Mouse (Mus musculus) urinary bladder, postnatal 10 days (tissue): ENCODE results near the gene Ago3.

Experiments
- DNase-seq: peaks from one replicate; pipeline ENCODE4 v3.0.0; 2022; ENCODE audit warnings: low spot score

Ago3 gene

DNA sequence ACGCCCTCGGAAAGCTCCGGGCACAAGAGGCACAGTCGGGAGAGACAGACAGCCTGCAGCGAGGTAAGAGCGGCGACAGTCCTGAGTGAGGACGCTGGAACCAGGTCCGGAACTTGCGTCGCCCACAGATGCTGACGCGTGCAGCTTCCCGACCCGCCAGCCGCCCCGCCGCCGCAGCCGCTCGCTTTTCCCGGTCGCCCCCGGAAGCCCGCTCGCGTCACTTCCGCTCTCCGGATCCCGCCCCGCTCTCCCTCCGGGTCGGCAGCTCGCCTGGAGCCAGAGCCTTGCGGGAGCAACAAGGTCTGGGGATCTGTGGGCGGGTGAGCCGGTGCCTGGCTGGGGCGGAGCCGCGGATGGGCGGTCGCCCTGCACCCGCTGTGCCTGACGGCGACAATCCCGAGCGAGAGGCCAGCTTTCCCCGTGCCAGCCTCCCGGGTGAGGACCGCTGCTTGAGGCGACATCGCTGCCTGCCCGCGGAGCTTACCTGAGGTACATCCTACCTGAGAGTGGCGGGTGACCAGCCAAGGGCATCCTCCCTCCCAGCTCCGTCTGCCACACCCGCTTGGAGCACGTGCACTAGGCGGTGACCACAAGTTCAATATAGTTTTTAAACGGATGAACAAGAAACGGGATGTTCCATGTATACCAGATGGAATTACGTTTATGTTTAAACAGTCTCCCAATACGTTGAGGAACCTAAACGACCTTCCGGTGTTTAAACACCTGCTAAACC lies at the start of gene Ago3:
Ago3 (minus strand) TSS at position 210 of the 733 bp plus-strand sequence.
- DNase-seq = peak; percentile 69

DNA sequence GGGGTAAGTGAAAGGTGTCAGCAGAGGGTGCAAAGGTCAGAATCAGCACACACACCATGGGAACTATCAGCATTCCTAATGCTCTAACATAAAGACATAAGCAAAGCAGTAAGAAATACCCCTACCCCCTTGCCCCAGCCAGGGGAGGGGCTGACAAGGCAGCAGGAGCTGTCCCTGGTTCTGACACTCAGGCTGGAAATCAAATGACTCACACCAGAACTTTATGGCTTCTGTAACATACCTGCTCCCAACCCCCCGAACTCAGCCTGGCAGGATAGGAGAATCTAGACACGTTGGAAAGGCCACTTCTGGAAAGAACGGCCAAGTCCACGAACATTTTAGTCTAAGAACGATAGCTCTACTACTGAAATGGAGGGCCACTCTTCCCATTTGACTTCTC lies 43.7 kb upstream of the Ago3 start:
- no peak for DNase-seq

DNA sequence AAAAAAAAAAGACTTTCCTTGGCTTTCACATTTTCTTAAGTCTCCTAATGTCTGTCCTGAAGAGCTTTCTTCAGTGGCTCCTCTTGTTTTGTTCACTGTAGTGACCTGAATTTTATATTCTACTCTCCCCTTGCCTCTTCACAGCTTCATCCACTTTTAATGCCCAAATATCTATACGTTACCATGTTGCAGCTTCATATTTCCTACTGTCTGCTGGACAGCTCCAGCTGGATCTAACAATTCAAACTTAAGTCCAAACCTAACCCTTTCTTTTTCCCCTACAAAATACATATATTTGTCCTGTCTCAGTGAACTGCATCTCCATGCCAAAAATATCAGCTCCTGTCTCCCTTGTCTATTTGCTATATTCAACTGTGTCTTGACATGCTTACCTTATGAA lies 40.0 kb upstream of the Ago3 start:
- no peak for DNase-seq

DNA sequence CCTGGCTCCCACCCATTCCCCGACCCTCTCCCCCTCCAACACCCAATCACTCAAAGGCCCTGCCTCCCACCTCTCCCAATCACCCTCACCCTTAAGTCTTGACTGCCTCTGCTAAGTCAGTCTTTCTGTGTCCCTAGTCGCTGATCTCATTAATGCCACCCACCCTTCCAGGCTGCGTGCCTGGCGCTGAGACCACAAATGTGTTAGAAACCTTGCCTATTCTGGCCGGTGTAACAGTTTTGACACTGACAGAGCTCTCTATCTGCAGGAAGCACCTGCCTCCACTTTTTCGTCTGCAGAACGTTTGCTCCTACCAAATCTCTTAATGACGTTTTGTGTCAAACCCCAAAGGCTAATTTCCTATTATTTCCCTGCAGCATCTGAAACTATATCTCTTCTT lies 39.6 kb upstream of the Ago3 start:
- DNase-seq = no peak

DNA sequence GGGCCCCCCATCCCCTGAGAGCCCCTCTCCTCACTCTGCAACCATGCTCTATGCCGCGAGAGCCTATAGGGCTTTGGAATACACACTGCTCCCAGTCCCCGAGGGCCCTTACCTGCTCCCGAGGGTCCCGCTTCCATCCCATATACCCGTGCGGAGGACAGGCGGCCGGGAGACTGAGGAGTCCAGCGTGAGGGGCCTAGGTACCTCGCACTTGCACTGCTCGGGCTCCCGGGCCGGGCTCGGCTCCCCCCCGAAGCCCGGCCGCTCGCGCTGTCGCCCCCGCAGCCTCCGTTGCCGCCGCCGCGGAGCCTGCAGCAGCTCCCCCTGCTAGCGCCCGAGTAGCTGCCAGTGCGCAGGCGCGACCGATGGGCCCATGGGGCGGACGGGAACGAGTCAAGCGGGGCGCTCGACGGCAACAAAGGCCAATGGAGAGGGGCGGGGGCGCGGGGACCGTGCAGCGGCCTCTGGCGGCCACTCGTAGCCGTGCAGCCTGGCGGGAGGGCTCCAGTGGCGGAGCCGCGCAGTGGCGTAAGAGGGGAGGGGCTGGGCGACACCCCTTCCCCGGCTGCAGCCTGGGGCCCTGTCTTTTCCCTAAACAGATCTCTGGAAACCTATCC lies 39.0 kb upstream of the Ago3 start, which contains the start of gene Ago1:
Ago1 (minus strand) TSS at position 299 of the 617 bp plus-strand sequence.
- DNase-seq = peak; percentile 87

DNA sequence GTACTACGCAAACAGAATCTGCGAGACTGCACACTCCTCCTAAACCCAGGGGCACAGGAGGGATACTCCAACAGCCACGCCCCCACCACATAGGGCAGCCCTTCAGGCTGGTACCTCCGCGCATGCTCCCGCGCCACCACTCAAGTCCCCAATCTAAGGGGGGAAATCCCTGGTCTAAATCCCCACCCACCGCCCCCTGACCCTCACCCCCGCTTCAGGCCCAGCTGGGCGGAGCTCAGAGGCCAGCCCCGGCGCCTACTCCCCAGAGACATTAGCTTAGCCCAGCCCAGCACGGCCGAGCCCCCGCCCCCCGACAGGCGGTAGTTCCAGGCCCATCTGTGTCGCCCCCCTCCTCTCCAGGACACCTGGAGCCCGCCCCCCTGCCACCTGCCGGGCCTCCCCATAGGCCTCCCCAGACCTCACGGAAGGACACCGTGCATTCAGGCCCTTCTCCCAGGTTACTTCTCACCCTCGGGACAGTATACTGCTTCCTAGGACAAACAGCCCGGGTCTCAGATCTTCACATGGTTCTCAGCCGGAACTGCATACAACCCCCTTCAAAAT lies 38.4 kb upstream of the Ago3 start:
- DNase-seq = no peak

DNA sequence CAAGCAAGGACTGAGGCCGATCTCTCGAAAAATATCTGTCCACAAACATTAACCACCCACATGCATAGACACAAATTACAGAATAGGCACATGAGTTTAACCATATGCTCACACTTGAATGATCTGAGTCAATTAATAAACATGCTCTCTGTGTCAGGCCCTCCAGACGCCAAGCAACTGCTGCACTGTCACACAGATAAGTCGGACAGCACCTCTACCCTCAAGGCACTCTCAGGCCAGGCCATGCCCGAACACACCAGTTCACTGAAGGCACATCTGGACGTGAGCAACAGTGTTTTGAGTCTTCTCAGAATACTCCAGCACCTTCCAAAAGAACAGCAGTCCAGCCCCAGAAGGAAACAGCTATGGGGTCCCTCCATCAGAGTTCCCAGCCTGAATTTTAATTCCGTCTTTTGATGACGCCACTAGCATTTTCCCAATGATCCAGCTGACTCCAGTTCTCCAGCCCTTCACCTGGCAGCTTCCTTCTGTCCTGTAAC lies 36.9 kb upstream of the Ago3 start:
- DNase-seq = no peak

DNA sequence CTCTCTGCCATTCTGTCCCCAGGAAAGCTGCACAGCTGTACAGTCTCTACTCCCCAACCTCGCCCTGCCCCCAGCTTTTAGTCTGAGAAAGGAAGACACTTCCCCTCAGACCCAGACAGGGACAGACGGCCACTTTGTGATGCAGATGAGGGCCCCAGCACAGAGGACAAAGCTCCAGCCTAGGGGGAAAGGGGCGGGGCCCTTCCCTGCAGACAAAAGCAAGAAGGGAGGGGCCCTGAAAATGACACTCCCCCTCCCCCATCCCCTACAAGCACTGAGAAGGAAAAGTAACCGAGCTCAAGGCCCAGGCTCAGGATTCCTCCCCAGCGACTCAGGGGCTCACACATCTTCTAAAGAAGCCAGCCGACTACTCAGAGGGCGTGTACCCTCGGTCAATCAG lies 36.5 kb upstream of the Ago3 start:
- no peak for DNase-seq

DNA sequence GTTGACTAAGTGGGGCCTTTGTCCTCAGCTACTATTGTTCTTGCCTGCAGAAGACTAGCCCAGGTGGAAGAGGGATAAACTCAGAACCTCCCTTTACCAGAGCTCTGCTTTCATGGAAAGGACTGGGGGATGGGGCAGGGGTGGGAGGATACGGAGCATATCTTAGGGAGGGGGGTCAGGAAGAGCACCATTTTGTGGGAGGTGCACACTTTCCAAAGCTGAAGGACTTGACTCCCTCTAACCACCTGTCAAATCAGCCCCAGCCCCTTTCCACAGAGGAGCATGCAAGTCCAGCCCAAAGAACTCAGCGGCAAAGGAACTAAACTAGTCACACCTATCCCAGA lies 35.5 kb upstream of the Ago3 start:
- DNase-seq = no peak

DNA sequence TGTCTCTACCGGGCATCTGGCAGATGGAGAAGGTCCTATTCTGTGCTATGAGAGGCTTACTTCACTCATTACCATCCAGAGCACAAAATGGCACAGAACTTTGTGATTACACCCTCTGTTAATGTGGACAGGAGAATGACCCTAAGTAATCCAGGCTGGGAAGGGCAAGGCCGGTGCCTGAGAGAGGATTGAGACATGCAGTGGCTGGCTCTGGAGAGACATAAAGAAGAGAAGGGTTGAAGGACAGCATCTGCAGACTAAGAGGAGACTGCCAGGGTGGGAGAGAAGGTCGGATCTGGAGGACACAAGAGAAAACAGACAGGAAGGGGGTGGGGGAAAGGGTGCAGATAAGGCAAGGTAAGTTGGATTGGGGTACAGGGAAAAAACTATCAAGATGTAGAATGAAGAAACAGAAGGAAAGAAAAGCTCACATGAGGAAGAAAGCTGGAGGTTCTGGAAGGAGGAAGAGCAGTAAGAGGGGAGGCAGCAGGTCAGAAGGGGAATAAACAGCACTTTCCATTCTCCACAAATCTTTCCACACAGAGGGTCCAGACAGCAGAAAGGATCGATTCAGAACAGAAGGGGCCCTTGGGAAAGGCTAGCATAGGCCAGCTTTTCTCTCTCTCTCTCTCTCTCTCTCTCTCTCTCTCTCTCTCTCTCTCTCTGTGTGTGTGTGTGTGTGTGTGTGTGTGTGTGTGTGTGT lies 35.0 kb upstream of the Ago3 start:
- DNase-seq = no peak

DNA sequence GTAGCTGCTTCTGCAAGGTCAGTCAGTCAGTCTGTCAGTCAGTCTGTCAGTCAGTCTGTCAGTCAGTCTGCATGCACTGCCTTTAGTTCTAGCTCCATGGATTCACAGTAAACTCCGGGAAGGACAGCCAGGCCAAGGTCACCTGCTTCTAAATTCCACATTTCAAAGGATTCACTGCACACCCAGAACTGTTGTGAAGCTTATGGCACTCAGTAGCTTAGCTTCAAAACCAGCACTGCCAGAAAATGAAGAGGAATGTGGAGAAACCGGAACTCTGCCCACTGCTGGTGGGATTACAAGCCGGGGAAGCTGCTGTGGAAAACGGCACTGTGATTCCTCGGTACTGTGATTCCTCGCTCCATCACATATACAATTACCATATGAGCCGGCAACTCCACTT lies 26.1 kb upstream of the Ago3 start:
- no peak for DNase-seq

DNA sequence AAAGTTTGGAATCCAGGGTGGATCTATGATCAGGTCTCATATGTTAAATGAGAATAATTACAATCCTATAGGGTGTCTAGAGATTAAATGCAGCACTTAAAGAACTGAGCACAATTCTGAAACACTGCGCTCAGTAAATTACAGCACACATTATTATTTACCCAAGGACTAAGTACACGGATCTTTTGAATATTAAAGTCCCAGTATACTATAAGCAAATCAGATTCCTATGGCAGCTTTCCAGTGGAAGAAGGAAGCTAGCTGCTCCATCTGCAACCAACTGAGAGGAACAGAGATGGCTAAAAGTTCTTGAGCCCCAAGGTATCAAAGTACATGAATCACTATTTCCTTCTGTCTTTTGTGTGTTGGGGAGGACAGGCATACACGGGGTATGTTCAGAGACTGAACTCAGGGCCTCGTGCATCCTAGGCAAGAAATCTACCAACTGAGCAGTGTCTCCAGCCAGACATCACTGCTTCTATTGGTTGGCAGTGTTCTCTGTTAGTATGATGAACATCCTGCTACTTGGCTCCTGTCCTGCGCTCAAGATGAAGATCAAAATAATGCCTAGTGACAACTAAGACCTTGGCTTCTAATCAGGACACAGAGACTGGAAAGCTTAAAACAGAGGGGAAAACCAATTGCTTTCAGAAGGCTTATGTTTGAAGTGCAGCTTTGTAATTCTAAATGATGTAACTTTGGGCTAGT lies 25.3 kb upstream of the Ago3 start:
- no peak for DNase-seq

DNA sequence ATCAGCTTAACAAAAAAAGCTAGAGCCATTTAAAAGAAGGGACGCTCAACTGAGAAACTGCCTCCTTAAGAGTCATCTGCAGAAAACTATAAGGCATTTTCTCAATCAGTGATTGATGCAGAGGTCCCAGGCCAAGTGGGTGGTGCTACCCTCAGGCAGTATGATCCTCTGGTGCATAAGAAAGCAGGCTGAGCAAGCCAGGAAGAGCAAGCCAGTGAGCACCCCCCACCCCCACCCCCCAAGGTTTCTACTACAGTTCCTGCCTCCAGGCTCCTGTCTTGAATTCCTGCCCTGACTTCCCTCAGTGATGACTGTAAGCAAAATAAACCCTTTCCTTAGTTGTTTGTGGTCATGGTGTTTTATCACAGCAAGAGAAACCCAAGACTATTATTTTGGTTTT lies 20.9 kb upstream of the Ago3 start:
- no peak for DNase-seq

DNA sequence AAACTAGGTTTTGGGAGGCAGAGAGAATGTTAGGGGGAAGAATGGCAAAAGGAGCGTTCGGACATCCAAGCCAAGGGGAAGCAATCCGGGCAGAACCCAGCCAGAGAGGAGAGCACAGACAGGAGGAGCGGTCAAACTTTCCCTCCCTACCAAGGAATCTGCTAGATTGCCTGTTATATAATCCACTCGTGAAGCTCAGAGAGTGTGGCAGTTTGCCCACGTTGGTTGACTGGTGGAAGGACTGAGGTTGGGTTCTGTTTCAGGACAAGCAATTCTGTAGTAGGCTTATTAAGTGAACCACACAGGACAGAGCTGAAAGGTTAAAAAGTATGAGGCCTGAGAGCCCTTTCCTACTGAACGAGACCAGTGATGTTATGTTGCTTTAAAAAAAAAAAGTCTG lies 17.8 kb upstream of the Ago3 start:
- no peak for DNase-seq

DNA sequence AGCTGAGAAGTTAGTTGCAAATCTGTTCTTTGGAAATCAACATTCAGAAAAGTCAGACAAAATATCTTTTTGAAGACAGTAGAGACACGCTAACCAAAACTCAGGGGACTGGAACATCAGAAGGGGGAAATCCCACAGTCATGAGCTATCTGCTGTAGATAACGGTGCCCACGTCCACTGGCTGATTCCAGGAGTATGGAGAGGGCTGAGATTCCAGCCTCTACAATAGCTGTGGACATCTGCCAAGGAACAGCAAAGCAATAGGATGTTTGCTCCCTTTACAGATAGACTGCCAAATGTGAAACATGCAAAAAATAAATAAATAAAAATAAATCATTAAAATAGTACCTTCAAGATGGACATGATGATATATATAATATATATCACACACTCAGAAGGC lies 15.2 kb upstream of the Ago3 start:
- no peak for DNase-seq

DNA sequence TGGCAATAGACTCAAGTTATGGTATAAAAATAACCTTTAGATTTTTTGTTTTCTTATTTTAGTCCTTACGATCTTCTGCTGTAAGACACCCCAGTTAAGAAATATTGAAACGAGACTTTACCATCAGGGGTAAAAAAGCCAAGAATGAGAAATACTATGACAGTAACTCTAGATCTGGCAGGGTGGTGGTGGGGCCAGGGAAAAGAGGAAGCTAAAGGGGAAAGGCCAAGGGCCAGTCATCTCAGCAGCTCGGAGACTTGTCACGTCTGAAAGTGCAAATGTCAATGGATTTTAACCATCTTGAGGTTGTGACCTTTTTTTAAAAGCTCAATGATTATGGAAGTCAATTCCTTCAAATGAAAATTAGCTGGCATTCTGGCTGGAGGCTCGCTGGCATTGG lies 8.9 kb upstream of the Ago3 start:
- no peak for DNase-seq

DNA sequence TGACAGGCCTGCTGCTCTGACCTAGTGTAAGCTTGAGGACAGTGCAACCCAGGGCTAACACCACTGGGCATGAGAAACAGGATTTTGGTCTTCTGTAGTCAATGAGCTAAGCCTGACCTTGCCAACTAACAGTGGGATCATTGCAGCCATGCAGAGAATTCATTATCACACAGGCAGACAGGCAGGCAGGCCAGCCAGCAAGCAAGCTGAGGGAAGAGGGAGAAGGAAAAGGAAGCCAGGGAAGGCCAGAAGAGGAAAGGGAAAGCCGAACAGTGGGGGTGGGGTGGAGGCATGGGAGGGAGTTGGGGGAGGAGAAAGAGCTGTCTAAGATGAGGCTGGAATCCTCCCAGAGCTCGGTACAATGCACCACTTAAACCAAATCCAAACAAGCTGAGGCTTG lies 6.9 kb upstream of the Ago3 start:
- DNase-seq = no peak

DNA sequence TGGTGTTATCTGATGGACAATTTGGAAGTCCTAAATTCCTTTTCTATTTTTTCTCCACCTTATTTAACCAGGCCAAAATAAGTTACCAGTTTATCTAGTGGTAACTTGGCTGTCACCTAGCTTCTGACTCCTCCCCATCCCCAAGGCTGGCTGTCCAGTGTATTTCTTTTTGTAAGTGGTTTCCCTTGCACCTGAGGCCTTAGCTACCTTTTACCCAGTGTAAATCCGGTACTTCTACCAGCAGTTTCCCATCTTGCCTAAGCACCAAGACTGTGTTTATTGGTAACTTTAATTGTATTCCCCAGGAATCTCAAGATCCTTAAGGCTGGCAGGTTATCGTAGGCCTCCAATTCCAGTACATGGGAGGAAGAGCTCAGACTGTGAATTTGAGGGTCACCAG lies 4.7 kb upstream of the Ago3 start:
- no peak for DNase-seq

DNA sequence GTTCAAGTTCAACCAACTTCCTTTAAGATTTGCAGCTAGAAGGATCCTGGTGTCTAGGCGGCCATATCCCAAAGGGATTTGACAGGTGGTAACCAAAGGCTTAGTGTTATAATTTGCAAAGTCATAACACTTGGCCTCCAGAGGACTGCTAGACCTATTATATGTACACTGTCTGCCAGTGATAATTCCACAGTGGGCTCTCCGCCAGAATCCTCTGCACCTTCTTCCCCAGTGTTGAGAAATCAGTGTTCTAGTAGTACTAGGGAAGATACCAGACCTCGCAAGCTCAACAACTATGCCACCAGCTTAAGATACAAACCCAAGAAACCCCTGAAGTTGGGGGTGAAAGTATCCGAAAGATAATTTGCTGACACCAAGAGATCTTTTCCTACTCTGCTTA lies 3.8 kb upstream of the Ago3 start:
- DNase-seq = no peak

DNA sequence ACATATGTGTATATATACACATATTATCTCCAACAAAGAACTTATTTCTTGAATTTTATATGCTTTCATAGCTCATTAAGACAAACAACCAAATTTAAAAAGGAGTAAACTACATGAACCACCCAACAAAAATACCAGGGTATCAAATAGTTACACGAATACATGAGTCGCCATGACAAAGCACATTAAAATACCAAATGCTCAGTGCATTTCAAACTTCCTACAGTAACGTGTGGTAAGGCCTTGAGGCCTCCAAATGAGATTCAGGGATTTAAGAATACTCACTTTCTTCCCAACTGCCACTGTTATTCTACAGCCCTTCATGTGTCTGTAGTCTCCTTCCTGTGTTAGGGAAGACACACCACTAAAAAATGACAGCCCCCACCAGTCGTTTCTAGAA lies 2.4 kb upstream of the Ago3 start:
- no peak for DNase-seq

DNA sequence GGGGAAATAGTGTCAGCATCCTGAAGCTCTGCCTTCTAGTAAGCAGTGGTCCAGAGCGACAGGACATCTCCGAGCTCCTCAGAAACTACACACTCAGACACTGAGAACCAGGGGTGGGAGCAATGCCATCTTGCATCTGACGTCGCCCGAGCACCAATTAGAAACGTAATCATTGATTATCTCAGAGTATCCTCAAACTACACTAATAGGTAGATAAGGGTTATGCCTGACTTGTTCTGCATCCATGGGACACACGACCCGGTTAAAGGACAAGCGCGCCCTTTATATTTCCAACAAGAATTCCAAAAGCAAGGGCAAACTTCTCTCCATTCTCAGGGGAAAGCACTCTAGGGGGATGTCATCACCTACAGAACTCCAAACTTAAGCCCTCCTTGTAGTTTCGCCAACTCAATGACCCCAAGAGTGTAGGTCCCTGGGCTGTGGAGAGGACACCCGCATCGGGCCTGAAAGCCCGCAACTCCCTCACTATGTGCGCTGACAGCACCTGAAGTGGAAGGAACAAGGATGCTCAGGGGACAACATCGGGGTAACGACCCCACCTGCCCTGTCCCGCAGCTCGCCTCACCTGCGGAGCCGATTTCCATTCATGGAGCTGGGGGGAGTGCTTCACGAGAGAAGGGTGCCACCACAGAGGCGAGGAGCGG lies 542 bp downstream of the Ago3 start:
- DNase-seq = no peak

DNA sequence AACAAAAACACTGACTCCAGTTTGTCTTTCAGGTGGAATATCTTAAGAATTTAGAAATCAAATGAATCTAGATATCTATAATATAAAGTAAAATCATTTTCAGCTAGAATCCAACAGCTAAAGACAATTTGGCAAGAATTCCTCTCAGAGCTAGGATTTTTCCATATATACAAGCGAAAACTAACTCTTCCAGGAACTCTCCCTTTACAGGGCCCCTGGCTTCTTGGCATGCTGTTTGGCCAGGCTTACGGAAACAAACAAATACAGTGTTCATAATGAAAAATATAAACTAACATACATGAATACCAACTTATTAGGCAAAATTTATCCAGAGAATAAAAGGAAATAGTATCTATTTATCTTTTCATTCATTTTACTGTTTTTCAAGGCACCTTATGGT lies 5.5 kb downstream of the Ago3 start:
- no peak for DNase-seq
